Mouse (Mus musculus) embryo, embryonic 9.5 days (tissue): ENCODE data around the gene Dnmt3a.

Source experiments
- DNase-seq: peaks from one replicate; pipeline ENCODE4 v3.0.0-alpha.2; 2017; ENCODE audit errors: extremely low spot score

Dnmt3a gene

DNA sequence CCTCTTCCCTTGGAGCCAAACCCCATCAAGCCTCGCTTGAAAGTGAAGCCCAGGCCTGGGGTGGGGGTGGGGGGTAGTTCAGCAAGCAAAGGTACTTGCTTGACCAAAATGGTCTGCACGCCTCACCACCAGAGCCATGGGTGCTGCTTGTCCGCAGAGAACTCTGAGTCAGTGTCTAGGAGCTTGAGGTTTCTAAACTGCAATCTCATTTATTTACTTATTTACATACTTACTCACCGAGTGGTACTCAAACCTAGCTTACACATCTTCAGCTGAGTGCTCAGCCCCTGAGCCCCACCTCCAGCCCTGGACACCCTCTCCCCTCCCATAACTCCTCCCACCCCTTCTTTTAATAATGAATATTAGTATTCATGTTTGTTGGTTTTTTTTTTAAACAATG, 48.6 kb downstream of the Dnmt3a start:
- DNase-seq = no peak

DNA sequence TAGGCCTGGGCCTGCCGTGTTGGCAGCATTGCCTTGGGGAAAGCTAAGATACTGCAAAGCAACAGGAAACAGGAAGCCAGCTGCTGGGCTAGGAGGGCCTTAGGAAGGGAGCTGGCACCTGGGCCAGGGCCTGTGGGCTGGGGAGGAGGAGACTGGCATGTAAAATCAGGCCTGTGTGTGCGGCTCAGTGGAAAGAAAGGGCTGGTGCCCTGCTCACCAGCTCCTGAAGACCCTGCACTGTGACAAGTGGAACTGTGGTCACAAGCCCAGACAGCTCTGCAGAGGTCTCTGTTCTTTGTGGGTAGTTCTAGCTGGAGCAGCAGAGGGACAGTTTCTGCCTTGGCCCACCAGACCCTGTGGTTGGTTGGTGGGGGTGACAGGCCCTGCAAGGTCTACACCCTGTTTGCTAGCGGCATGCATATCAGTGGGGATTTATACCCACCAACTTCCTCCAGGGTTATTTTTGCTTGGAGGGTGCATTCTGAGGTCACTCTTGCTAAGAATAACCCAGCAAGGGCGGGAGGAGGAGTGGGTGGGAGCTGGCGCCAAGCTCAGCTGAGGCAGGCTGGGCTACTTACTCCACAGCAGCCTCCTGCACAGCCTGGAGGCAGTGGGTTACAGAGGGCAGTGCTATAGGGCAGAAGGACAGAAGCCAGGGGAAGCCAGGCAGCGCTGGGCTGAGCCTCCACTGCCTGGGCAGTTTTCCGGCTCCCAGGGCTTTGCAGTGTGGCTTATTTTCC, 50.1 kb downstream of the Dnmt3a start:
- DNase-seq = no peak

DNA sequence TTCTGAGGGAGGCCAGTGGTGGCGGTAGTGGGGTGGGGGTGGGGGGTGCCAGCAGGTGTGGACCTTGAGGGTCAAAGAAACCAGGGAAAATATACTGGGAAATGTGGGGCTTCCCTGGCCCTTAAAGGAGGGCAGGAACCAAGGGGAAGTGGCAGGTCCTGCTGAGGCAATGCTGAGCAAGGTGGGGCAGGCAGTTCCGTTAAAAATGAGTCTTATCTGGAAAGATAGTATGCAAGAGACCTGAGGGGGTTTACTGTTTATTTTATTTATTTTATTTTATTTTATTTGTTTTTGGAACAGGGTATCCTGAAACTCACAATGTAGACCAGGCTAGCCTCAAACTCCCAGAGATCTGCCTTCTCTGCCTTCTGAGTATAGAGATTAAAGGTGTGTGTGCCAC, 50.9 kb downstream of the Dnmt3a start:
- no peak for DNase-seq

DNA sequence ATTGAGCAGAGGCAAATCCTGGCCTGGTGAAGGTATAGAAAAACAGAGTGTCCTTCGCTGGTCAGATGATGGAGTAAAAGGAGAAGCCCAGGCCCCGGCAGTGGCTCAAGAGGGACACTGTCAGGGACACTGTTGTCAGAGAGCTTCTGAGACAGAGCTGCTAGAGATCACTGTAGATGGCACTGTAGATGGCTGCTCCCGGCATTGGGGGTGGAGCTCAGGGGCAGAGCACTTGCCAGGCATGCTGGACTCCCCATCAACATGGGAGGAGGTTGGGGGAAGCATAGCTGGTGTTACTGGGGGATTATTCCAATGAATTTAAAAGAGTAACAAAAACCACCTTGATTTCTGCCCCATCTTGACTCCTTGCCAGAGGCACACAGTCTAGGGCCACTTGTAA, 51.4 kb downstream of the Dnmt3a start:
- no peak for DNase-seq

DNA sequence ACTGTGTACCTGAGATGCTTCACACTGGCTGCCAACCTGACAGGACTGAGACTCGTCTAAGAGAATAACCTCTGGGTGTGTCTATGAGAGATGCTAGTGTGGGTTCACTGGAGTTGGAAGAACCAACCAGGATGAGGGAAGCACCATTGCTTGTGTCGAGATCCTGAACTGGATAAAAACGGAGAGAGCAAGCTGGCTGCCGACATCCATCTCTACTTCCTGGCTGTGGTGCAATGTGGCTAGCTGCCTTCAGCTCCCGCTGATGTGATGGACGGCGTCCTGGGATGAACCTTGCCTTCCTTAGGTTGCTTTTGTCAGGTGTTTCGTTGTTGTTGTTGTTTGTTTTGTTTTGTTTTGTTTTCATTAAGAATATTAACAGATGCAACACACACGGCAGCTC, 52.0 kb downstream of the Dnmt3a start:
- DNase-seq = no peak

DNA sequence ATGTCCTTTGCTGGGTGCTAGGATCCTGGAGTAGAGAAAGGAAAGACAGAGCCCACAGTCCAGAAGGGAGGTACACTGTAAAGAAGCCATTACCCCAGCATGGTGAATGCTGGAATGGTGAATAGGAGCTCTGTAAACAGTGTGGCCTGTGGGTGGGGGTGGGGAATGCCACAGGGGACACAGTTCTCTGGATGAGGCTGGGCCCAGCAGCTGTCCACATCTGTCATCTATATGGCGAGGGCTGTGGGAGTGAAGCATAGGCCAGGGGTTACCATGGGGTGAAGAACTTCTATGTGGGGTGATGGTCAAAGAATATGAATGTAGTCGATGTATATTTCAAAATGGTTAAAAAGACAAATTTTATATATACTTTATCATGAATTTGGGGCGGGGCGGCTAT, 52.9 kb downstream of the Dnmt3a start:
- DNase-seq = no peak

DNA sequence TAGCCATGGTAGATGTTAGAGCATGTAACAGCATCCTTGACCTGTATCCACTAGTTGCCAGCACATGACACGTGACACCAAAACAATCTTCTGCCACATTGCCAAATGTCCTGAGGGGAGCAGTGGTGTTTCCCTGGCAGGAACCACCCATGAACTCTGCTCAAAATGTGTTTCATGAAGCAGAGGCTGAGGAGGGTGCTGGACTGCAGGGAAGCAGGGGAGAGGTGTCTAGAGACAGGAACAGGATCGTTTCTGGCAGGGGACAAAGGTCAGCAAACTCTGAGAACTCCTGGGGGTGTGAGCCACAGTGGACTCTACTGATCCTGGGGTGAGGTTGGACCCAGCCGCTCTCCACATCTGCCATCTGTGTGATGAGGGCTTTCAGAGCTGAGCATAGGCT, 53.7 kb downstream of the Dnmt3a start:
- no peak for DNase-seq

DNA sequence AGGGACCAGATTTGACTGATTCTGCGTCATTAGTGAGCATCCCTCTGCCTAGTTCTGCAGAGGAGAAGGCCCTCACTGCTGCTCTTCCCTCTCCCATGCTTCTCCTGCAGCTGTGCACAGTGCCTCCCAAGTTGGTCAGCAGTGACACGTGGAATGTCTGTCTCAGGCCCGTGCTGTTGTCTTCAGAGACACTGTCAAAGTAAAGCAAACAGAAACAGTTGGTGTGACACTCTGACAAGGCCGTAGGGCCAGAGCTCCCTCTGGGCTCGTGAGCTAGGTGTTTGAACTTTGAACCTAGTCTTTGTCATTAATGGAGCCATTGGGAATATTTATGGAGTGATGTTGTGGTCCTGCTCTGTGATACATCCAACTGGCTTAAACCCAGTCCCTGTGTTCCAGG, 54.2 kb downstream of the Dnmt3a start:
- DNase-seq = no peak

DNA sequence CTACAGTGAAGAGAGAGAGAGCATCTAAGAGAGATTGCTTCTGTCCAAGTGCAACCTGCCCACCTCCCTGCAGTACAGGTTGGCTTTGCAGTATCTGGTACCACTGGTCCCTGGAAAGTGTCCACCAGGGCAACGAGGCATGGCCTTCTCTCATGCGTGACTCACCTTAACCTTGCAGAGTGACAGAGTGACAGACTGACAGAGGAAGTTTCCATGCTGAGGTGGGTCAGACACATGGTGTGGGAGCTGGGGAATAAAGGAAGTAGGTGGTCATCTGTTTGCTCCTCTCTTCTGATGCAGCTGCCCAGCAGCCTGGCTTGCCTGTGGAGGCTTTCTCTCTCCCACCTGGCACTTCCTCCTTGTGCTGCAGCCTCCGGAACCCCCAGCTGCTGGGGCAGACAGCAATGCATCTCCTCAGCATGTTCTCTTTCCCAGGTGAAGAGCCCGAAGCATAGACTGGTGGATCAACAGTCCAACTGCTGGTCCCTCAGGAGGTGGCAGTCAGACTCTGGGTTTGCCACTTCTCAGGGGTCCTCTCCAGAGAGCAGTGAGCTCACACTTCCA, 55.9 kb downstream of the Dnmt3a start:
- no peak for DNase-seq

DNA sequence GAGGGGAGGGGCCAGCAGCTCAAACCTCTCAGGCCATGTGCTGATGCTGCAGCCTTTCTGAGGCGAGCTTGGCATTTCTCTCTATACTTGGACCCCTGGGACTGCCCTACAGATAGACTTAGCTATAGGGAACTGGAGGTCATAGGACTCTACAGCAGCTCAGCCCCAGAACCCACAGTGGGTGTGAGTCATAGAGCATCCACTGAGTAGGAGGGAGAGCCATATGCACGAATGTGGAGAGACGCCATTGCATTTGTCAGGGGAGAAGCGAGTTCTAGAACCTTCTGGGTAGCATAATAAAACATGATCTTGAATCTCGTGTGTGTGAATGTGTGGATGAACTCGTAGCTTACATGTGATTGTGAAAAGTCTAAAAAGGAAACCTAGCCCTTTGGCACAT, 56.4 kb downstream of the Dnmt3a start:
- no peak for DNase-seq

DNA sequence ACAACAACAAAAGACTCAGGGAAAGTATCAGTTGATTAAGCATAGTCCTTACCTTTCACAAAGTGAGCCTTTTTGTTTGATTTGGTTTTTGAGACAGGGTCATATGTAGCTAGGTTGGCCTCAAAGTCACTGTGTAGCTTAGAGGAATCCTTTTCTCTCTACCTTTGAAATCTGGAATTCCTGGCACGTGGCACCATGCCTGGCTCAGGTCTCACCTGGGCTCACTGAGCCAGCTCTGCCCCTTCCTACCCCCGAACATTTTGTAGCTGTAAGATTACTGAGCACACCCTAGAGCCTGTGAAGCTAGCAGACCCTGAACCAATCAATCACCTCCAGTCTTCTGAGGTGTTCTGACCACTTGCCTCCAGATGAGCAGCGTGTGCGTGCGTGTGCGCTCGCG, 58.4 kb downstream of the Dnmt3a start:
- no peak for DNase-seq

DNA sequence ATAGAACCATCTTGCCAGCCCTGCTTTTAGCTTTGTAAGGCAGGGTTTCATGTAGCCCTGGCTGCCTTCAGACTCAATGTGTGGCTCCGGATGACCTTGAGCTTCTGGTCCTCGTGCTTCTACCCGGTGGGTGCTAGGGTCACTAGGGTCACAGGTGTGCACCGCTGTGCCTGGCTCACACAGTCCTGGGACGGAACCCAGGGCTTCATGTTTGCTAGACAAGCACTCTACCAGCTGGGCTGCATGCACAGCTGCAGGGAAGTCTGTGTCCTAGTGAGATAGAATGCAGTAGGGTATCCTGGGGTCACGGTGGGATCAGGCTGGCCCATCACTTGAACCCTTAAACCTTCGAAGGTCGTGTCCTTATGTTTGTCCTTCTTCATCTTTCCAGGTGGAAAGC, 59.8 kb downstream of the Dnmt3a start:
- DNase-seq = no peak

DNA sequence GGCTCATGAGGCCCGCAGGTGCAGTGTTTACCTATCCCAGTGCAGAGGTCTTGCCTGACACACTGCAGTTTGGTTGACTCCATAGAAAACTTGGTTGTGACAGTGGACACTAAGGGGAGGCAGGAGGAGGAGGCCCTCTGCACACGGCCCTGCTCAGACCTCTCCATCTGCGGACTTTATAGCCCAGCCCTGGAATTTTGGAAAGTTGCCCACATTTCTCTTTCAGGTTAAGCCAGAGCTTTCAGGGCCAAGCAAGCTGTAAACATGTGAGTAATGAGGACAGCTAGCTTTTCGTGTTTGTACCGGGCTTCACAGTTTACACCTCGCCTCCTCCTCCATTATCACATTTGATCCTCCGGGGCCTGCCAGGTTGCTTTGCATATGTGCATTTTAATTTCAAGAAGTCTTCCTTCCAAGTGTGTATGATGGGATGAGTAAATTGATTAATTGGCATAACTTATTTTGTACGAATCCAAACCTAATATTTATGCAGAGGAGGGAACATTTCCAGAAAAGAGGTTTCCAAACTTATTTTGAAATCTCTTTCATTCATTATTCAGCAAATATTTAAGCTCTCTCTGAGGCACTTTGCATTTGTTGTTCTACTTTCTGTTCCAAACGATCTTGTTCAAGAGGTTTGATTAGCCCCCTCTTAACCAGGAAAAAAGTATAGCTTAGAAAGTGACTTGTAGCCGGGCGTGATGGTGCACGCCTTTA, 61.0 kb downstream of the Dnmt3a start:
- DNase-seq = no peak

DNA sequence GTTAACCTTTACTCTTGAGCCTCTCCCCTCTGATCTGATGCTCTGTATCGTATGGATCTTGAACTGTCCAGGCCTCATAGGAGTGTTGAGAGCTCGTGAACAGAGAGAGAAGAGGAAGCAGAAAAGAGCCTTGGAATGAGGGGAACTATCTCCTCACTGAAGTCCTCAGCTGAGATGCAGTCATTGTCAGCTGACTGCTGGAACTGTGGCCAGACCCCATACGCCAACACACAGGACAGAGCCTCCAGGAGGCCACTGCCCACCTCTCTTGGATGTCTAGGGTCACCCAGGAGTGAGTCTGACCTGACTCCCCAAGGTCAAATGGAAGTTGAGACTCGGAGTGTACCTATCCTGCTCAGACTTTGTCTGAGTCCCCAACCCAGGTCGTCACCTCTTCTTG, 62.3 kb downstream of the Dnmt3a start:
- DNase-seq = no peak

DNA sequence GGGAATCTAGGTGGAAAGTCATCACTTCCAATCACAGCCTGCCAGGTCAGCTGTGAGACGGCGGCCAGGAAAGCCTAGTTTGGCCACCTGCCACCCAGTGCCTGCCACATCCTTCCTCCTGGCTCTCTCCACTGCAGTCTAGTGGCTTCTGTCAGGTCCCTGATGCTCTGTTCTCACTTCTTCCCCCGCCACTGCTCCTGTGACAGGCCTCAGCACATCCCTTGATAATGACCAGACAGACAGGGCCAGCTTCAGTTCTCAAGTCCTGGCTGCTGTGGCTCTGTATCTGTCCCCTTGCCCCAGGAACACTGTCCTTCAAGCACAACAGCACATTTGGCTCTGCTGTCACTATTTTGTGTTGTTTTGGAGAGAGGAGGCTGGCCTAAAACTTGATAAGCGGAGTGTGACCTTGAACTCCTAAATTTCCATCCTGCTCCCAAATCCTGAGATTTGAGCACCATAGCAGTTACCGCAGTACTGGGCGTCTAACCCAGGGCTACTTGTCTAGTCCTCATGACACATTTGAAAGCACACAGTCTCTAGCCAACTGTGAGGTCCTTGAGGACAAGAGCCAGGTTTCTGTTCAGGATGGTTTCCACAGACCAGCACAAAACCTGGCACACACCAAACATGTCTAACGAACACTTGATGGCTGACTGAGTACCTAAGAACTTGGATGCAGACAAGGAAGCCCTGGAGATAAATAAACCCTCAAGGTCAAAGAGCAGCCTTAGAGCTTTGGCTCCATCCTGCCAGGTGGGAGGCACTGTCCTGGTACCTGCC, 63.1 kb downstream of the Dnmt3a start:
- DNase-seq = no peak

DNA sequence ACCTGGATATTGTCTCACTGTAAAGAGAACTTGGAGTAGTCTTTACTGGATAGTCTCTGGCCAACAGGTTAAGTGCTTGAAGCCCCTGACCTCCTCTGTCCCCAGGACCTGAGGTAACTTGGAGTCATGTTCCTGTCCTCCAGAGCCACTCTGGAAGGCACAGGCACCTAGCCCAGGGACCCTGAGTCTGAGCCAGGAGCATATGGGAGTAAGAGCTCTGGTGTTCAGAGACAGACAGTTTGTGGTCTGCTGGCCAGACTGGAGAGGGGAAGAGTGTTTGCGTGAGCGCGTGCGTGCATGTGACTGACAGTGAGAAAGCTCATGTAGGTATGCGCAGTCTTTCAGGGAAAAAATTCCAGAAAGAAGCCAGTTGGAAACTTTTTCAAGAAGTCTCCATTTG, 64.2 kb downstream of the Dnmt3a start:
- DNase-seq = no peak

DNA sequence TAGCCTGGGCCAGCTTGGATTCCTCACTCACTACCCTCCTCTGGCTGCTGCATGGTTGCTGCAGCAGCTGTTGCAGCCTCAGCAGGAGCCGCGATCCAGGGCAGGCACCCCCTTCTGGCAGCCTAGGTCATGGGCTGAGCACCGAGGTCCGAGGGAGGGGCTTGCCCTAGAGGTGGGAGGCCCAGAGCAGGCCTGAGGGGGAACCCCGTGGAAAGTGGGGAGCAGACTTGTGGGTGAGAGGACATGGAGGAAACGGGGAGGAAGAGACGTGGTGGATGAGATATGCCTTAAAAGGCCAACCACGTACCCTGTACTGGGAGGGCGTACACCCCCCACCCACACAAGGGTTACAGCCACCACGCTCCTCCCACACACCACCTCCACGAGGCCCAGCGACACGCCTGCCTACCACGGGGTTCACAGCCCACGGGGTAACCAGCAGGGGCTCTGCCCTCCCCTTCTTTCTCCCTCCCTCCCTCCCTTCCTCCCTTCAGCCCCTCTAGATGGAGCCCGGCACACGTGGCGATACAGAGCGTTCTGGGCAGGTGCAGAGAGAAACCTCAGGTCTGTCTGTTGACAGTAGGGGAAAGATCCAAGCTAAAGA, 65.2 kb downstream of the Dnmt3a start:
- DNase-seq = peak; percentile 73

DNA sequence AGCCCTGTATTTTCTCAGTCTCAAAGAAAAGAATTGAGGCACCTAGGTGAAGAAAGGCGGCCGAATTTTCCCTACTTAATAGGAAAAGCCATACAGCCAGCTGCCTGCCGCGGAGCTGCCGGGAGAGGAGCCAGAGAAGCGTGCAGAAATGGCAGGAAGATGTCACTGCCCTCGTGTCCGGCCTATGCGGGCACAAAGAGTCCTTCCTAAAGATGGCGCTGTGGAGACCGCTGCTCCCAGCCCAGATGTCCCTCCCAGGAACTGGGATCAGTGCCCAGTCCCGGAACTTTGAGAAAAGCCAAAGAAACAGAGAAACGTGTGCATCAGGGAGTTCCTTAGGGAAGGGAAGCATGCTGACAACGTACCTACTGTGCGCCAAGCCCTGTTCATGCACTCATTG, 65.8 kb downstream of the Dnmt3a start:
- peak; percentile 63 for DNase-seq

DNA sequence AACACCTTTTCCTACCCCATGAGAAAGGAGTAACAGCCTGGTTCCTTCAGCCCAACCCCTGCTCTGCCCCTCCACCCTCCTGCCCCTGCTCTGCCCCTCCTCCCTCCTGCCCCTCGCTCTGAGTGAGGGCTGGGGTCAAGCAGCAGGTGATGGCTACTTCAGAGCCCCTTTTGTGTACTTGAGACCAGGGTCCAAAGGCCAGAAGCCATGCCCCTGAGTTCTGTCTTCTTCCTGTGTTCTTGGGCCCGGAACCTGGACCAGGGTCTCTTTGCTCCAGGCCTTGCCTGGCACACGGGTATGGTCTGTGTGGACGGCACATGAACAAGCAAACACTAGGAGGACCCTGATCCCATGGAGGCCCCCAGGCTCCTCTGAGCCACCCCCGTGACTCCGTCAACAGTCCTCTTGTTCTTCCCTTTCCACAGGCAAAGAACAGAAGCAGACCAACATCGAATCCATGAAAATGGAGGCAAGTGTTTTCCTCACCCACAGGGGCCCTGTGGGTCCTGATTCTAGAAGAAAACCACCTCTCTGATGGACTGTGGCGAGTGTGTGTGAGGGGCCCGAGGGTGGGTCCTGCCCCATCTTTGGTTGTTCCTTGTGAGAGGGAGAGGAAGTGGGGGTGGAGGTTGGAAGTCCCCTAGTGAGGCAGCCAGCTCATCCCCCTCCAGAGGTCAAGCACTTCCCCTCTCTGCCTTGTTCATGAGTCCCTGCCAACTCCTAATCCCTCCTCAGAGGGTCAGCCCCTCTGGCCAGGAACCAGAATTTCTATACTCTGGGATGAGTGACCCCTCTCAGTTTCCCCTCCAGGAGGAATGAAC, 66.8 kb downstream of the Dnmt3a start:
- no peak for DNase-seq

DNA sequence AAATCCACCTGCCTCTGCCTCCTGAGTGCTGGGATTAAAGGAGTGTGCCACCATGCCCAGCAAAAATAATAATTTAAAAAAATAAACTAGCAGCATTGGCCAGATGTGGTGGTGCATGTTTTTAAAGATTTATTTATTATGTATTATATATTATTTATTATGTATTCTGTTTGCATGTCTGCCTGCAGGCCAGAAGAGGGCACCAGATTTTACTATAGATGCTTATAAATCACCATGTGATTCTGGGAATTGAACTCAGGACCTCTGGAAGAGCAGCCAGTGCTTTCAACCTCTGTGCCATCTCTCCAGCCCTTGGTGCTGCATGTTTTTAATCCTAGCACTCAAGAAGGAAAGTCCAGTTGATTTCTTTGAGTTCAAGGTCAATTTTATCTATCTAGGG, 69.7 kb downstream of the Dnmt3a start:
- no peak for DNase-seq

DNA sequence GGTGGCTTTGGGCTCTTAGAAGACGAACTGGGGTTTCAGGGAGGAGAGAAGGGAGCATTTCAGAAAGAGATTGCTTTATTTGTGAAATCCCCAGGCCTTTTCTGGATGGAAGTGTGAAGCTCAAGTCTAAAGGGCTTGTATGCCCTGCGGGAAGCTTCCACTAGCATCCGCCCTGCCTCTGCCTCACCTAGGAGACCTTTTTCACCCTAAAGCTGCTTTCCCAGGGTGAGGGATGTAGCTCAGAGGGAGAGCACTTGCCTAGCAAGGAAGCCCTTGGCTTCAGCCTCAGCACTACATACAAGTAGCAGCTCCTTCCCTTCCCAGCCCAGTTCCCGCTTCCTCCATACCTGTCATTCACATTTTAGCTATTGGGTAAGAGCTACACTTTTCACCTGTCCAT, 71.6 kb downstream of the Dnmt3a start:
- no peak for DNase-seq
